Mouse (Mus musculus) brain, embryonic 14.5 days (tissue): ENCODE measurements at regions not wholly inside any gene's neighbourhood (a gene's known extent, or its start where the extent isn't known, plus 50 kb on each side); places are given as distances from the start of the nearest gene placed in this dataset.

Experiments used
- CTCF ChIP-seq: fragments of 200-500 bp; IDR thresholded peaks from 2 replicates; pipeline ENCODE4 v1.5.1; 2012; ENCODE audit warnings: inconsistent platforms, mild to moderate bottlenecking, moderate library complexity, borderline replicate concordance; ENCODE audit not compliant: insufficient read depth, insufficient read length; ENCODE audit errors: extremely low read depth
- POLR2A ChIP-seq: fragments of 200-500 bp; IDR thresholded peaks from 2 replicates; pipeline ENCODE4 v1.6.1; 2012; ENCODE audit warnings: mild to moderate bottlenecking, inconsistent platforms, borderline replicate concordance; ENCODE audit not compliant: poor library complexity, insufficient read depth, insufficient read length, severe bottlenecking; ENCODE audit errors: extremely low read depth

GRCm38 (mm10) chr9:43661646-43662045 lies 82.1 kb upstream of the Nectin1 start:
- TF ChIP-seq POLR2A, result no peak
- no peak for TF ChIP-seq CTCF
